ENCODE assay signal across 26 mouse cellular contexts in genomic region chr13:54118355-54118754, GRCm38 (mm10). TPM values are rescaled to one million over a fixed set of nuclear protein-coding genes. Genes with fewer than 3 reads are reported as not detected.
DNase-seq lines count a peak whose midpoint lies in the region; ATAC-seq and TF ChIP-seq lines count a peak whose summit lies in the region.
"Had no signal": no experiment of that assay in that cellular context is flagged by ENCODE, and none has a peak within 500 bp of the region (broad histone marks: within the 10 kb centered on the region; RNA-seq: fewer than 3 reads in every experiment).

No protein-coding gene starts in this region.

- H3K9ac ChIP-seq in forebrain, embryonic 13.5 days: no peak overlapping the region
- H3K9ac ChIP-seq in forebrain, embryonic 16.5 days (replicated peaks; ENCODE audit: low read depth, low read length): no peak overlapping the region
- H3K9ac ChIP-seq in midbrain, embryonic 11.5 days (ENCODE audit: low read length): no peak overlapping the region
- no peak overlapping the region for H3K9ac ChIP-seq in midbrain, postnatal 0 days (replicated peaks; ENCODE audit: low read length, poor library complexity, severe bottlenecking)
- H3K9ac ChIP-seq: embryonic facial prominence, embryonic 13.5 days; intestine, embryonic 15.5 days; liver, embryonic 15.5 days; lung, embryonic 15.5 days had no signal

- H3K9me3 ChIP-seq in forebrain, embryonic 13.5 days (replicated peaks): 0 out of 2 replicates have a peak, but pooled peaks cover 8% of the 10 kb centered on the region
- no peaks in the 10 kb centered on the region; the same call in 1 of the 2 replicates for H3K9me3 ChIP-seq in forebrain, embryonic 16.5 days (ENCODE audit: control insufficient read depth, low read length)
- peaks cover 4% of the 10 kb centered on the region; the same call in 1 of the 2 replicates for H3K9me3 ChIP-seq in midbrain, embryonic 11.5 days (ENCODE audit: control insufficient read depth, low read length)
- H3K9me3 ChIP-seq in midbrain, embryonic 10.5 days (replicated peaks): peaks cover 10% of the 10 kb centered on the region
- H3K9me3 ChIP-seq in midbrain, postnatal 0 days (ENCODE audit: low read length): no peaks in the 10 kb centered on the region
- H3K9me3 ChIP-seq: heart, embryonic 10.5 days; intestine, embryonic 15.5 days; limb, embryonic 10.5 days; liver, embryonic 15.5 days; lung, embryonic 15.5 days had no signal

- H3K4me2 ChIP-seq in forebrain, embryonic 13.5 days: no peak overlapping the region
- H3K4me2 ChIP-seq in forebrain, embryonic 16.5 days (ENCODE audit: low read length): no peak overlapping the region
- no peak overlapping the region for H3K4me2 ChIP-seq in midbrain, embryonic 11.5 days
- H3K4me2 ChIP-seq in midbrain, postnatal 0 days (ENCODE audit: low read depth, low read length, poor library complexity, severe bottlenecking): no peak overlapping the region
- H3K4me2 ChIP-seq: embryonic facial prominence, embryonic 13.5 days; intestine, embryonic 15.5 days; liver, embryonic 15.5 days; lung, embryonic 15.5 days had no signal

- TF ChIP-seq CTCF in midbrain, postnatal 0 days (IDR thresholded peaks at IDR 0.05): no peak

- no peak for ATAC-seq in forebrain, embryonic 13.5 days
- no peak; the same call in 1 of the 2 replicates for ATAC-seq in forebrain, embryonic 16.5 days
- no peak for ATAC-seq in midbrain, embryonic 11.5 days (ENCODE audit: low FRiP score)
- ATAC-seq in midbrain, postnatal 0 days (ENCODE audit: low FRiP score): no peak
- ATAC-seq: intestine, embryonic 15.5 days had no signal

- H3K36me3 ChIP-seq in forebrain, embryonic 13.5 days (ENCODE audit: poor library complexity, severe bottlenecking): no peaks in the 10 kb centered on the region
- H3K36me3 ChIP-seq in forebrain, embryonic 16.5 days (ENCODE audit: control insufficient read depth, insufficient read depth): no peaks in the 10 kb centered on the region
- no peaks in the 10 kb centered on the region for H3K36me3 ChIP-seq in midbrain, embryonic 11.5 days (ENCODE audit: control insufficient read depth, insufficient read depth, low read length)
- H3K36me3 ChIP-seq in midbrain, embryonic 10.5 days: no peaks in the 10 kb centered on the region
- H3K36me3 ChIP-seq in midbrain, postnatal 0 days (ENCODE audit: insufficient read depth, low read length): no peaks in the 10 kb centered on the region
- H3K36me3 ChIP-seq: embryonic facial prominence, embryonic 13.5 days; heart, embryonic 10.5 days; intestine, embryonic 15.5 days; limb, embryonic 10.5 days; liver, embryonic 15.5 days; lung, embryonic 15.5 days had no signal

- H3K4me1 ChIP-seq in forebrain, embryonic 13.5 days: peaks cover 7% of the 10 kb centered on the region
- peaks cover 6% of the 10 kb centered on the region; the same call in 1 of the 2 replicates for H3K4me1 ChIP-seq in forebrain, embryonic 16.5 days (replicated peaks; ENCODE audit: control insufficient read depth, insufficient read depth, low read length)
- H3K4me1 ChIP-seq in midbrain, embryonic 11.5 days (ENCODE audit: control insufficient read depth, insufficient read depth, low read length): no peaks in the 10 kb centered on the region
- H3K4me1 ChIP-seq in midbrain, embryonic 10.5 days: peaks cover 7% of the 10 kb centered on the region
- no peaks in the 10 kb centered on the region for H3K4me1 ChIP-seq in midbrain, postnatal 0 days (ENCODE audit: insufficient read depth, low read length)
- H3K4me1 ChIP-seq: embryonic facial prominence, embryonic 13.5 days; heart, embryonic 10.5 days; intestine, embryonic 15.5 days; limb, embryonic 10.5 days; liver, embryonic 15.5 days; lung, embryonic 15.5 days had no signal

- WGBS in forebrain, embryonic 13.5 days: 12% methylated on average over 5 of the region's 5 CpGs
- WGBS in forebrain, embryonic 16.5 days: 6% methylated on average over 5 of the region's 5 CpGs
- WGBS in midbrain, embryonic 11.5 days: 24% methylated on average over 5 of the region's 5 CpGs
- 31% methylated on average over 5 of the region's 5 CpGs for WGBS in midbrain, embryonic 10.5 days
- 15% methylated on average over 5 of the region's 5 CpGs for WGBS in midbrain, postnatal 0 days

- no peak overlapping the region for H3K4me3 ChIP-seq in forebrain, embryonic 13.5 days
- no peak overlapping the region for H3K4me3 ChIP-seq in forebrain, embryonic 16.5 days (replicated peaks; ENCODE audit: low read length)
- H3K4me3 ChIP-seq in midbrain, embryonic 11.5 days (ENCODE audit: low read depth, low read length): no peak overlapping the region
- H3K4me3 ChIP-seq in midbrain, embryonic 10.5 days: no peak overlapping the region
- no peak overlapping the region for H3K4me3 ChIP-seq in midbrain, postnatal 0 days (ENCODE audit: low read depth, low read length)
- H3K4me3 ChIP-seq: embryonic facial prominence, embryonic 13.5 days; erythroblast, embryonic 14.5 days; heart, embryonic 10.5 days; intestine, embryonic 15.5 days; layer of hippocampus, adult 2 months; limb, embryonic 10.5 days; liver, embryonic 15.5 days; lung, embryonic 15.5 days; megakaryocyte, embryonic 14.5 days; myocyte had no signal

- H3K27me3 ChIP-seq in forebrain, embryonic 13.5 days: no peaks in the 10 kb centered on the region
- H3K27me3 ChIP-seq in forebrain, embryonic 16.5 days (replicated peaks; ENCODE audit: control insufficient read depth, insufficient read depth, low read length): no peaks in the 10 kb centered on the region
- no peaks in the 10 kb centered on the region for H3K27me3 ChIP-seq in midbrain, embryonic 11.5 days (ENCODE audit: control insufficient read depth, insufficient read depth, low read length)
- no peaks in the 10 kb centered on the region; the same call in 1 of the 2 replicates for H3K27me3 ChIP-seq in midbrain, embryonic 10.5 days (ENCODE audit: low read depth, poor library complexity, severe bottlenecking)
- H3K27me3 ChIP-seq in midbrain, postnatal 0 days (ENCODE audit: insufficient read depth, low read length): no peaks in the 10 kb centered on the region
- H3K27me3 ChIP-seq: intestine, embryonic 15.5 days; liver, embryonic 15.5 days; lung, embryonic 15.5 days had no signal

- peak; percentile 79 for DNase-seq in midbrain, embryonic 11.5 days (ENCODE audit: low spot score, missing footprints)
- DNase-seq in midbrain, embryonic 10.5 days (ENCODE audit: low spot score): no peak
- DNase-seq in WW6 (ENCODE audit: low read depth, low spot score): peak; percentile 22
- peak; percentile 28 for DNase-seq in midbrain, postnatal 0 days (ENCODE audit: low spot score)
- DNase-seq in kidney, postnatal 25 days: no peak
- DNase-seq: adrenal gland, postnatal 36 days; cerebellum, adult 11 months; cerebellum, adult 9-11 months; heart, postnatal 4 days; kidney, adult 9 months; kidney, postnatal 14 days; liver; right cerebral cortex, postnatal 4 days; thymus, postnatal 14 days had no signal

- 0 out of 2 replicates have a peak overlapping the region, but pooled peaks have one; percentile 8 for H3K27ac ChIP-seq in forebrain, embryonic 13.5 days
- H3K27ac ChIP-seq in forebrain, embryonic 16.5 days (ENCODE audit: low read length): no peak overlapping the region; the same call in 1 of the 2 replicates
- no peak overlapping the region for H3K27ac ChIP-seq in midbrain, embryonic 11.5 days (ENCODE audit: low read depth, low read length)
- H3K27ac ChIP-seq in midbrain, embryonic 10.5 days (replicated peaks): no peak overlapping the region
- no peak overlapping the region for H3K27ac ChIP-seq in midbrain, postnatal 0 days (ENCODE audit: low read depth, low read length)
- H3K27ac ChIP-seq: embryonic facial prominence, embryonic 13.5 days; heart, embryonic 10.5 days; intestine, embryonic 15.5 days; layer of hippocampus, adult 2 months; limb, embryonic 10.5 days; liver, embryonic 15.5 days; lung, embryonic 15.5 days had no signal

RNA-seq across cellular contexts. Expression of gene Sfxn1, which starts 46.7 kb away (rescaled TPM):
- polyA plus RNA-seq in forebrain, embryonic 13.5 days (2015; fragmentation: Nextera tagmentation; extraction: Ambion mirVana): 79.4 and 83.0 TPM in 2 replicates
- 77.9 and 86.6 TPM in 2 replicates for polyA plus RNA-seq in forebrain, embryonic 16.5 days (2015; fragmentation: Nextera tagmentation; extraction: Ambion mirVana)
- polyA plus RNA-seq in midbrain, embryonic 11.5 days (2014; fragmentation: Nextera tagmentation; extraction: Ambion mirVana): 92.7 and 94.9 TPM in 2 replicates
- polyA plus RNA-seq in midbrain, embryonic 10.5 days (2016; fragmentation: Nextera tagmentation; extraction: Ambion mirVana): 83.2 and 86.2 TPM in 2 replicates
- total RNA-seq in midbrain, postnatal 0 days (2014; rRNA removed): 81.8 and 93.2 TPM in 2 replicates
- 128 and 137 TPM in 2 replicates for polyA plus RNA-seq in midbrain, postnatal 0 days (2015; fragmentation: Nextera tagmentation; extraction: Ambion mirVana)

Comparison
In these comparisons a context has a peak if more than half of its experiments do, and no peak if none do; other contexts are left out.
1. DNase-seq: peak in midbrain, embryonic 11.5 days (single experiment), WW6 (single experiment) and midbrain, postnatal 0 days (single experiment); none in midbrain, embryonic 10.5 days (single experiment) and kidney, postnatal 25 days (0 of 2).